Mouse (Mus musculus) limb, embryonic 11.5 days (tissue): ENCODE data around the gene Anxa6. TPM values are rescaled to one million over a fixed set of nuclear protein-coding genes. Genes with fewer than 3 reads are reported as not detected.
A peak's percentile ranks its signal among the peaks of the same experiment; 100 is the strongest.

ENCODE experiments used
- ATAC-seq: fragments of 200-750 bp; cut with Nextera tagmentation; 2 replicates; pipeline ENCODE4 v1.8.0; 2017; ENCODE audit warnings: low read depth; ENCODE audit not compliant: insufficient number of reproducible peaks, low FRiP score, low TSS enrichment
- DNase-seq: peaks from one replicate; pipeline ENCODE4 v3.0.0-alpha.2; 2015; ENCODE audit warnings: low spot score
- H3K27ac ChIP-seq: fragments of 300-500 bp; sonication (generic); replicated peaks from 2 replicates; pipeline ENCODE4 v1.5.1; 2014; ENCODE audit warnings: low read depth, mild to moderate bottlenecking, low read length
- H3K27me3 ChIP-seq: fragments of 300-500 bp; sonication (generic); 2 replicates; pipeline ENCODE4 v1.6.1; 2014; ENCODE audit warnings: mild to moderate bottlenecking, low read length, mixed read lengths; ENCODE audit not compliant: control insufficient read depth, insufficient read depth
- H3K36me3 ChIP-seq: fragments of 300-500 bp; sonication (generic); 2 replicates; pipeline ENCODE4 v1.6.1; 2014; ENCODE audit warnings: mild to moderate bottlenecking, low read length, moderate library complexity, mixed read lengths; ENCODE audit not compliant: control insufficient read depth, insufficient read depth
- H3K4me1 ChIP-seq: fragments of 300-500 bp; sonication (generic); 2 replicates; pipeline ENCODE4 v1.6.1; 2014; ENCODE audit warnings: low read length, mixed read lengths; ENCODE audit not compliant: control insufficient read depth, insufficient read depth
- H3K4me2 ChIP-seq: fragments of 300-500 bp; sonication (generic); 2 replicates; pipeline ENCODE4 v1.6.1; 2014; ENCODE audit warnings: low read depth, mild to moderate bottlenecking, moderate library complexity; ENCODE audit not compliant: severe bottlenecking
- H3K4me3 ChIP-seq: fragments of 300-500 bp; sonication (generic); 2 replicates; pipeline ENCODE4 v1.5.1; 2014; ENCODE audit warnings: low read depth, low read length
- H3K9ac ChIP-seq: fragments of 300-500 bp; sonication (generic); 2 replicates; pipeline ENCODE4 v1.6.1; 2014; ENCODE audit warnings: mild to moderate bottlenecking, low read length
- H3K9me3 ChIP-seq: fragments of 300-500 bp; sonication (generic); 2 replicates; pipeline ENCODE4 v1.6.1; 2016; ENCODE audit warnings: low read length; ENCODE audit not compliant: control insufficient read depth
- WGBS: fragments of 180-500 bp; shearing (Covaris S2); extraction: QIAGEN DNeasy Blood & Tissue Kit; methylation state at CpG from one replicate; pipeline ENCODE4 v1.1.7; 2014; 5-methylcytosine and 5-hydroxymethylcytosine counted together
- polyA plus RNA-seq: library from polyadenylated mRNA; unstranded; fragments of >200 nt; fragmentation: Nextera tagmentation; extraction: Ambion mirVana; gene quantifications from 2 replicates; pipeline ENCODE4 v1.2.1, GENCODE M21; 2014

The Anxa6 gene
- polyA plus RNA-seq, 1 experiment from 2014 or later = 93.9 TPM

DNA sequence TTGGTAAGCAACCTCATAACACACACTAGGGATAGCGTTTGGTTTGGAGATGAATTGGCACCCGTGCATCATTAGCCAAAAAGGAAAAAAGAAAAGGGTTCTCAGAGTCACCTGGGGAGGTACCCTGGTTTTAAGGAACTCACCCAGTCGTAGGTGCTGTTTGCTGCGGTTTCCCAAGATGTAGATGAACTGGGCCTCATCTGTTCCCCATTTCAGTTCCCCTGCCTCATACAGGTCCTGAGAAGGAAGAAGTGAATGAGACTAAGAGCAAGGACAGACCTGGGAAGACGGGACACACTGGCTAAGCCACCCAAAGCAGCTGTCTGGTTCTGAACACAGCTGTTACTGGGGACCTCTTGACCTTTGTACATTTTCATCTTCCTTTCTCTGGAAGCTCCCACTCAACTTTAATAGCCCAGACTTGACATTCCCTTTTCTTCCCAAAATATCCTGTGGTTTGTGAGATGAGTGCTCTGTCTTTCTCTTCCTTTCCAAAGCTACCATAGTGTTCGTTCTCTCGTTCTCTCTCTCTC is 28.2 kb downstream of the Anxa6 start:
- DNase-seq = no peak
- Histone ChIP-seq H3K27ac (no peak overlapping the region), H3K4me1 (no peaks in the 10 kb centered on the region), H3K9ac (no peak overlapping the region), H3K4me3 (no peak overlapping the region), H3K9me3 (no peaks in the 10 kb centered on the region), H3K36me3 (peaks cover 8% of the 10 kb centered on the region; the same call in 1 of the 2 replicates), H3K27me3 (no peaks in the 10 kb centered on the region), H3K4me2 (no peak overlapping the region)
- 80% methylated on average over 7 of the region's 7 CpGs for WGBS
- no peak for ATAC-seq

DNA sequence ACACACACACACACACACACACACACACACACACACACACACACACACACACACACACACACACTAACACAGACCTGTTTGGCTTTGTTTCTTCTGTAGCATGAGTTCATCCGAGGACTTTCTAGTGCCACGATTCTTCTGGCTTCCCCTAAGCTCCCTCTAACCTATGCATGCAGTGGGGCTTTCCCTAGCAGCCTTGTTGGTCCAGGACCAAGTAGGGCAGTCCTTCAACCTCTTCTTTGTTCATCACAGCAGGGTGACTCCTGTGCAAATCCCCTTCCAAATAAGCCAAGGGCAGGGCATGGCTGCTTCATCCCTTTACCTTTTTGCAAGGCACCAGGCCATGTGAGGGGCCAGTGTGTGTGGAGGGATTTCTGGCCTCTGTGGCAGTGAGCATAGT is 34.5 kb downstream of the Anxa6 start:
- no peaks in the 10 kb centered on the region for H3K9me3 ChIP-seq
- H3K9ac ChIP-seq = no peak overlapping the region
- H3K27ac ChIP-seq = no peak overlapping the region
- ATAC-seq (no peak), DNase-seq (no peak)
- H3K36me3 ChIP-seq = no peaks in the 10 kb centered on the region; the same call in 1 of the 2 replicates
- H3K4me2 ChIP-seq = no peak overlapping the region
- WGBS = 68% methylated on average over 2 of the region's 2 CpGs
- no peaks in the 10 kb centered on the region for H3K4me1 ChIP-seq
- no peak overlapping the region for H3K4me3 ChIP-seq
- H3K27me3 ChIP-seq = no peaks in the 10 kb centered on the region

DNA sequence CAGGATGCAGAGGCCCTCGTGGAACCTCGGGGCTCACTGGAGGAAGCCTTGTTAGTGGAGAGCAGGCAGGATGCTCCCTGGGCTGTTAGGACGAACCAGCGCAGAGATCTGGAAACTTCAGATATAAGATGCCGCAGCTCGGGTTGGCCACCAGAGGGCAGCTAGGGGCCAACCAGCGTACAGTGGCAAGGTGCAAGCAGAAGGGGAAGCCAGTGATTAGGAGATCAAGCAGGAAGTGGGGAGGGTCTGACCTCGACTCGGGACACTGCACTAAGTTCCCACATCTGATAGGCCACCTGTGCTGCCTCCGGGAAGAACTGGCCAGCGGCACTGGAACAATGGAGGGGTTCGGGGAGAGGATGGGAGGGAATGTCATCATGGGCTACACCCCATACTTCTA is 35.0 kb downstream of the Anxa6 start:
- Histone ChIP-seq H3K9ac (no peak overlapping the region), H3K9me3 (no peaks in the 10 kb centered on the region)

DNA sequence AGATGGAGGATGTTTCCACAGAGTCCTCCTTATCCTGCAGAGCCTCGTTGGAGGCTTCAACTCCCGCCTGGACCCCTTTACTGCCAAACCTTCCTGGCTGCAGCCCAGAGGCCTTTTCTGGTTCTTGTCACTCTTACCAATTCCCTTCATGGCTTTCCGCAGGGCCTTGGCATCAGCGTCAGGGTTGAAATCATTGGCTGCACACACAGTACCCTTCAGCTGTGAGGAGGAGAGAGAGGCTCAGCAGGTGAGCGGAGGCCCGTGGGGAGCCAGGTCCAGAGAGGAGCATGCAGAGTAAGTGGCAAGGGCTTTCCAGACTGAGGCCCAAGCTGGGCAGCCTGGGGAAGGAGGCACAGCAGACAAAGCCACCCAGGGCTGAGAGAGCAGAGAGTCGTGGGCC is 37.1 kb downstream of the Anxa6 start:
- Histone ChIP-seq H3K9ac (no peak overlapping the region), H3K27me3 (no peaks in the 10 kb centered on the region), H3K4me2 (no peak overlapping the region), H3K4me1 (no peaks in the 10 kb centered on the region), H3K9me3 (no peaks in the 10 kb centered on the region), H3K27ac (no peak overlapping the region), H3K4me3 (no peak overlapping the region), H3K36me3 (no peaks in the 10 kb centered on the region; the same call in 1 of the 2 replicates)
- ATAC-seq = no peak
- 67% methylated on average over 7 of the region's 7 CpGs for WGBS
- no peak for DNase-seq

More for the DNA sequence above, 35.0 kb downstream of the Anxa6 start:
- H3K27ac ChIP-seq = no peak overlapping the region
- no peaks in the 10 kb centered on the region for H3K4me1 ChIP-seq
- H3K4me2 ChIP-seq = no peak overlapping the region
- DNase-seq (peak; percentile 72), ATAC-seq (no peak)
- H3K27me3 ChIP-seq = no peaks in the 10 kb centered on the region
- whole genome bisulfite sequencing = 8% methylated on average over 12 of the region's 12 CpGs
- H3K36me3 ChIP-seq = no peaks in the 10 kb centered on the region; the same call in 1 of the 2 replicates
- no peak overlapping the region for H3K4me3 ChIP-seq

DNA sequence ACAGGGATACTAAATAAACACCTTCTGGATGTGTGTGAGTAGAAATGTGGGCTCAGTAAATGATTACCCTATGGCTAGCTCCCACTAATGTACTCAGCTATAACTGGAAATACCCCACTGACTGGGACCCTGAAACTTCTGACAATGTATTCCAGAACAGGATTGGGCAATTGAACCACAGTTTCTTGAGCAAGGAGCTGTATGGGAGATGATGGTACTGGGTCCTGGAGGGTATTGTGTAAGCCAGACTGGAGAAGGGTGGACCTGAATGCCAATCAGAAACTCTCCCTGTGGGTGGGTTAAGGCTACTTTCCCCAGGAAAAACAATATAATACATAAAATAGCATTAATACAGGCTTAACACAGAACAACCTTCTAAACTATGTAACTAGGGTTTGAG is 43.3 kb downstream of the Anxa6 start:
- no peaks in the 10 kb centered on the region for H3K4me1 ChIP-seq
- no peaks in the 10 kb centered on the region for H3K27me3 ChIP-seq
- H3K4me3 ChIP-seq = no peak overlapping the region
- no peaks in the 10 kb centered on the region for H3K9me3 ChIP-seq
- H3K9ac ChIP-seq = no peak overlapping the region
- no peaks in the 10 kb centered on the region; the same call in 1 of the 2 replicates for H3K36me3 ChIP-seq
- H3K27ac ChIP-seq = no peak overlapping the region
- DNase-seq (no peak), ATAC-seq (no peak)
- no peak overlapping the region for H3K4me2 ChIP-seq

DNA sequence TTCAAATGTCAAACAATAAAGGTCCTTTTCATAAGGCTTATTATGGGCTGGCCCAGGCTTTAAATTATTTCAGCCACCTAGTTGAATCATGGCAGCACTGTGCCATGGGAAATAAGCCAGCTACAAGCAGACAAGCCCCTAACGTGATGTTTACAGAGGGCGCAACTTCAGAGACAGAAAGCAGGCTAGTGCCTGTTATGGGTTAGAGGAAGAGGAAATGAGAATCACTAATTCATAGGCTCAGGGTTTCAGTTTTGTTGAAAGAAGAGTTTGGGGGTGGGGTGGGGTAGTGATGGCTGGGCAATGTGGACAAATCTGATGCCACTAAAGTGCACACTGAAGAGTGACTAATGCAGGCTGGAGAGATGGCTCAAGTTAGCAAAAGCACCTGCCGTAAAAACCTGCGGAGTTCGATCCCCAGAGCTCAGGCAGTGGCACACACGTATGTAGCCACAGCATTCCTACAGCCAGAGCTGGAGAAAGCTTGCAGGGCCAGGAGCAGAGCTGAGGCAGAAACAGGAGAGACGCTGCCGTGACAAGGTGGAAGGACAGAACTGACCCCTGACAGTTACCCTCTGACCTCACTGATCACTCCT is 44.4 kb downstream of the Anxa6 start:
- Histone ChIP-seq H3K27me3 (no peaks in the 10 kb centered on the region), H3K27ac (no peak overlapping the region), H3K4me2 (no peak overlapping the region), H3K4me3 (no peak overlapping the region), H3K4me1 (no peaks in the 10 kb centered on the region), H3K36me3 (no peaks in the 10 kb centered on the region; the same call in 1 of the 2 replicates), H3K9me3 (no peaks in the 10 kb centered on the region), H3K9ac (no peak overlapping the region)
- no peak for DNase-seq
- ATAC-seq = no peak
- WGBS = 70% methylated on average over 8 of the region's 8 CpGs

DNA sequence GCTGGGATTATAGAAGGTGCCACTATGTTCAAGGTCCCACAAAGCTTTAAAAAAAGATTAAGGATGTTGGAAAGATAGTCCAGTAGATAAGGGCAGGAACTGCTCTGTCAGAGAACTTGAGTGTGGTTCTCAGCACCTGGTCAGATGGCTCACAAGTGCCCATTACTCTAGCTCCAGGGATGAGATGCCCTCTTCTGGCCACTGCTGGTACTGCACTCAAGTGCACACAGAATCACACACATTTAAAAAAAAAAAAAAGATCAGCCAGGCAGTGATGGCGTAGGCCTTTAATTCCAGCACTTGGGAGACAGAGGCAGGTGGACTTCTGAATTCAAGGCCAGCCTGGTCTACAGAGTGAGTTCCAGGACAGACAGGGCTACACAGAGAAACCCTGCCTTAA is 45.3 kb downstream of the Anxa6 start:
- H3K36me3 ChIP-seq = no peaks in the 10 kb centered on the region; the same call in 1 of the 2 replicates
- H3K9ac ChIP-seq = no peak overlapping the region
- no peak overlapping the region for H3K4me3 ChIP-seq
- WGBS = 85% methylated on average over 1 of the region's 1 CpGs
- no peaks in the 10 kb centered on the region for H3K4me1 ChIP-seq
- no peaks in the 10 kb centered on the region for H3K27me3 ChIP-seq
- ATAC-seq (no peak), DNase-seq (peak; percentile 63)
- no peak overlapping the region for H3K27ac ChIP-seq
- no peaks in the 10 kb centered on the region for H3K9me3 ChIP-seq
- no peak overlapping the region for H3K4me2 ChIP-seq

DNA sequence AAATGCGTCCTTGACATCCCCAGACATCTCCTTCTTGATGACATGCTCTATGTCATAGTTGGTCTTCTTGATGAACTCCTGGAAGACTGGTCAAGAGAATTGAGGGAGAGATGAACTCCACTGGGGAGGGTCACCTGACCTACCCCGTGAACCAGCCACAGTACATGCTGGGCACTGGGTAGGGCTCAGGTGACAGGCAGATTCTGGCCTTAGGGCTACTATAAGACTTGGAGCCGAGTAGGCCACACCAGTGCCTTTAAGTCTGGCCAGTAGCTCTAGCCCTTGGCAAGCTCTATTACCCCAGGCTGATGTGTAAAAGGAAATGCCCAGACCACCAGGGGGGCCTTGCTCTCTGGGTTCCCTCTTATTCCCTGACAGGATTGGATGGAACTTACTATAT is 48.2 kb downstream of the Anxa6 start:
- H3K4me2 ChIP-seq = no peak overlapping the region
- no peak overlapping the region for H3K27ac ChIP-seq
- no peaks in the 10 kb centered on the region for H3K4me1 ChIP-seq
- H3K27me3 ChIP-seq = no peaks in the 10 kb centered on the region
- no peak overlapping the region for H3K4me3 ChIP-seq
- 75% methylated on average over 3 of the region's 3 CpGs for WGBS
- no peaks in the 10 kb centered on the region for H3K9me3 ChIP-seq
- ATAC-seq (no peak), DNase-seq (no peak)
- H3K9ac ChIP-seq = no peak overlapping the region
- H3K36me3 ChIP-seq = peaks cover 6% of the 10 kb centered on the region; the same call in 1 of the 2 replicates

DNA sequence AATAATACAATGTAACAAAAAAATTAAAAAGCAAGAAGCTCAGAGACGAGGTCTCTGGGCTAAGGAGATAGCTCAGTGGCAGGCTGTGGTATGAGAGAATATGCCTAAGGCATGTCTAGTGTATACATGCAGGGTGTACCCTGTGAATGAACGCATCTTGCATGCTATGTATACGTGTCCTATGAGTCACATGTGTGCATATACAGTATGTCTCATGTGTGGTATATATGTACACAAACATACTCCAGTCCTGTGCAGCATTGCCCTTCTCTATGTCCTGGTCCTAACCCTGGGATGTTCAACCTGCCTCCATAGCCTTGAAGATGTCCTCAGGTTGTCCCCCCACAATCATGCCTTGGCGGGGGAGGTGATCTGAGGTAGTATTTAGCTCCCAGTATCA is 48.7 kb downstream of the Anxa6 start:
- Histone ChIP-seq H3K27ac (no peak overlapping the region), H3K9ac (no peak overlapping the region), H3K4me3 (no peak overlapping the region), H3K4me2 (no peak overlapping the region), H3K27me3 (no peaks in the 10 kb centered on the region), H3K36me3 (peaks cover 6% of the 10 kb centered on the region; the same call in 1 of the 2 replicates), H3K4me1 (no peaks in the 10 kb centered on the region), H3K9me3 (no peaks in the 10 kb centered on the region)
- 62% methylated on average over 4 of the region's 4 CpGs for WGBS
- ATAC-seq (no peak), DNase-seq (no peak)
